Mouse (Mus musculus): Measurements from ENCODE around the gene Baiap3.

DNA sequence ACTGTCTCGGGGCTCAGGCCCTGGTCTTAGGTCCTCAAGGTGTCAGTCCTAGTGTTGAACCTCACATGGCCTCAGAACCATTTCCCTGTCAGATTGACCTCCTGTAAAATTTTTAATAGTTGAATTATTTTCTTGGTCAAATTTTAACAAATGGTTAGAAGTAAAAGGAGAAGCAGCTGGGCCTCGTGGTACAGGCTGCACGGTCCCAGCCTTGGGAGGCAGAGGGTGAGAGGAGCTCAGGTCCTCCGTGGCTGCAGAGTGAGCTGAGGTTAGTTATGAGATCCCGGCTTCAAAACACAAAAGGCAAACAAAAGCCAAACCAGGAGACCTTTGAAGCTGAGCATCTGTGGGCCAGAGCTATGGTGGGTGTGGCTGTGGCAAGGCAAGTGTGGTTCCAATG is 28.2 kb downstream of the Baiap3 start:
- TF ChIP-seq NANOG (IDR thresholded peaks at IDR 0.05; ENCODE audit: borderline replicate concordance, low read length) (no peak), CTCF (conservative IDR thresholded peaks at IDR 0.05; ENCODE audit: low read length) (no peak), POU5F1 (IDR thresholded peaks at IDR 0.05; ENCODE audit: borderline replicate concordance, low read length) (no peak)
